Mouse (Mus musculus): ENCODE measurements around the gene Map3k5.

DNA sequence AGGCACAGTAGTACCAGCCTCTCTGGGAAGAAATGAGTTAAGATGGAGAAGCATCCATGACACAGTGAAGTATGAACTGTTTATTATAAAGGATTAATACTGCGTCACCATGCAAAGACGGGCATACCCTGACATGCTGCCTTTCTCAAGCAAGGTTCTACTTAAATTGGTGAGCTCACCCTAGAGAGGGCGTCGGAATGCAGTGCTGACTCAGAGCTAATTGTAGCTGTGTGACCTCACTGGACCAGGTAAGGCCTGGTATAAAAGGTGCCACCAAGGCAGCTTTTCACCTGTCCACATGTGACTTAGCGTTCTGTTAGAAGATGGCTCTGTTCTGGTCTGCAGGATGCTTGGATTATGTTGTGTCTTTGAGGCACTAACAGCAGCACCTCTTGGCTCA, 225.0 kb downstream of the Map3k5 start:
- no peak for TF ChIP-seq CTCF (IDR thresholded peaks at IDR 0.05; ENCODE audit: extremely low read depth, insufficient read depth, insufficient read length, insufficient replicate concordance)
- no peak for TF ChIP-seq POLR2A (IDR thresholded peaks at IDR 0.05; ENCODE audit: low read depth, low read length)

All from spleen, adult 2 months (tissue).